Comparison of ENCODE assay signal across 21 mouse cellular contexts in genomic region chr7:109962596-109962995, GRCm38 (mm10). TPM values are rescaled to one million over a fixed set of nuclear protein-coding genes. Genes with fewer than 3 reads are reported as not detected.
DNase-seq lines count a peak whose midpoint lies in the region; ATAC-seq lines count a peak whose summit lies in the region.
"Had no signal": no experiment of that assay in that cellular context is flagged by ENCODE, and none has a peak within 500 bp of the region (broad histone marks: within the 10 kb centered on the region; RNA-seq: fewer than 3 reads in every experiment).

No protein-coding gene starts in this region.

- no peaks in the 10 kb centered on the region for H3K36me3 ChIP-seq in limb, embryonic 12.5 days
- H3K36me3 ChIP-seq in limb, embryonic 10.5 days = no peaks in the 10 kb centered on the region
- H3K36me3 ChIP-seq in embryonic facial prominence, embryonic 14.5 days (ENCODE audit: control insufficient read depth, insufficient read depth, low read length) = no peaks in the 10 kb centered on the region
- no peaks in the 10 kb centered on the region for H3K36me3 ChIP-seq in limb, embryonic 15.5 days
- H3K36me3 ChIP-seq: heart, embryonic 13.5 days; midbrain, embryonic 12.5 days had no signal

- no peak overlapping the region for H3K9ac ChIP-seq in limb, embryonic 12.5 days (replicated peaks)
- no peak overlapping the region for H3K9ac ChIP-seq in embryonic facial prominence, embryonic 14.5 days (ENCODE audit: low read depth, low read length)
- no peak overlapping the region for H3K9ac ChIP-seq in limb, embryonic 15.5 days
- H3K9ac ChIP-seq: forebrain, embryonic 13.5 days; heart, embryonic 13.5 days; midbrain, embryonic 12.5 days had no signal

- intact Hi-C loops in gastrocnemius, postnatal 14 days (cut with DNase I; ENCODE audit: low total_unique reads) = no loop called here

- H3K4me2 ChIP-seq in limb, embryonic 12.5 days = no peak overlapping the region
- H3K4me2 ChIP-seq in embryonic facial prominence, embryonic 14.5 days (ENCODE audit: low read depth, low read length) = no peak overlapping the region
- no peak overlapping the region for H3K4me2 ChIP-seq in limb, embryonic 15.5 days
- H3K4me2 ChIP-seq: forebrain, embryonic 13.5 days; heart, embryonic 13.5 days; midbrain, embryonic 12.5 days had no signal

- 0 out of 2 replicates have a peak overlapping the region, but pooled peaks have one; percentile 20 for H3K27ac ChIP-seq in limb, embryonic 12.5 days
- no peak overlapping the region for H3K27ac ChIP-seq in limb, embryonic 10.5 days
- peak overlapping the region; percentile 62 for H3K27ac ChIP-seq in embryonic facial prominence, embryonic 14.5 days (replicated peaks; ENCODE audit: low read depth, low read length)
- H3K27ac ChIP-seq in limb, embryonic 15.5 days = peak overlapping the region; percentile 61
- H3K27ac ChIP-seq: forebrain, embryonic 13.5 days; heart, embryonic 13.5 days; layer of hippocampus, adult 2 months; midbrain, embryonic 12.5 days had no signal

- no peak overlapping the region for H3K4me3 ChIP-seq in limb, embryonic 12.5 days (replicated peaks)
- H3K4me3 ChIP-seq in limb, embryonic 10.5 days = no peak overlapping the region
- H3K4me3 ChIP-seq in embryonic facial prominence, embryonic 14.5 days (ENCODE audit: low read depth, low read length) = no peak overlapping the region
- no peak overlapping the region for H3K4me3 ChIP-seq in limb, embryonic 15.5 days
- H3K4me3 ChIP-seq: erythroblast, embryonic 14.5 days; forebrain, embryonic 13.5 days; heart, embryonic 13.5 days; layer of hippocampus, adult 2 months; midbrain, embryonic 12.5 days had no signal

- peaks cover 28% of the 10 kb centered on the region for H3K4me1 ChIP-seq in limb, embryonic 12.5 days (replicated peaks)
- peaks cover 19% of the 10 kb centered on the region for H3K4me1 ChIP-seq in limb, embryonic 10.5 days
- peaks cover 24% of the 10 kb centered on the region for H3K4me1 ChIP-seq in embryonic facial prominence, embryonic 14.5 days (ENCODE audit: control insufficient read depth, insufficient read depth, low read length)
- peaks cover 28% of the 10 kb centered on the region for H3K4me1 ChIP-seq in limb, embryonic 15.5 days

- ATAC-seq in limb, embryonic 12.5 days (ENCODE audit: insufficient number of reproducible peaks, insufficient read depth, low FRiP score, low TSS enrichment, low read depth) = no peak
- ATAC-seq in embryonic facial prominence, embryonic 14.5 days (ENCODE audit: low read depth) = peak; percentile 30
- ATAC-seq in limb, embryonic 15.5 days (ENCODE audit: insufficient number of reproducible peaks, low FRiP score, low TSS enrichment, low read depth) = no peak
- ATAC-seq: forebrain, embryonic 13.5 days; intestine, postnatal 0 days had no signal

- H3K27me3 ChIP-seq in limb, embryonic 12.5 days = no peaks in the 10 kb centered on the region
- no peaks in the 10 kb centered on the region for H3K27me3 ChIP-seq in limb, embryonic 10.5 days (ENCODE audit: low read depth, poor library complexity, severe bottlenecking)
- H3K27me3 ChIP-seq in embryonic facial prominence, embryonic 14.5 days (replicated peaks; ENCODE audit: control insufficient read depth, insufficient read depth, low read length) = no peaks in the 10 kb centered on the region
- H3K27me3 ChIP-seq in limb, embryonic 15.5 days = no peaks in the 10 kb centered on the region
- H3K27me3 ChIP-seq: forebrain, embryonic 13.5 days; heart, embryonic 13.5 days; midbrain, embryonic 12.5 days had no signal

- DNase-seq in gastrocnemius, adult 18-20 months (ENCODE audit: low spot score) = peak; percentile 63
- DNase-seq in gastrocnemius, postnatal 14 days = no peak
- DNase-seq in limb, embryonic 10.5 days (ENCODE audit: low spot score) = no peak
- peak; percentile 87 for DNase-seq in embryonic facial prominence, embryonic 14.5 days (ENCODE audit: low spot score)
- DNase-seq in embryo, embryonic 10 days (ENCODE audit: low spot score) = no peak
- DNase-seq in testis, postnatal 14 days (ENCODE audit: low spot score) = no peak
- DNase-seq: cerebellum, adult 11 months; cerebellum, postnatal 14 days; gastrocnemius, postnatal 10 days; heart, postnatal 14 days; kidney, postnatal 14 days; right cerebral cortex, postnatal 25 days; thymus, postnatal 36 days had no signal

- WGBS in limb, embryonic 12.5 days = 67% methylated on average over 4 of the region's 4 CpGs
- 86% methylated on average over 4 of the region's 4 CpGs for WGBS in limb, embryonic 10.5 days
- WGBS in embryonic facial prominence, embryonic 14.5 days = 47% methylated on average over 4 of the region's 4 CpGs
- WGBS in limb, embryonic 15.5 days = 50% methylated on average over 4 of the region's 4 CpGs

- H3K9me3 ChIP-seq in limb, embryonic 12.5 days = peaks cover 4% of the 10 kb centered on the region; the same call in 1 of the 2 replicates
- H3K9me3 ChIP-seq in limb, embryonic 10.5 days (replicated peaks) = no peaks in the 10 kb centered on the region
- H3K9me3 ChIP-seq in embryonic facial prominence, embryonic 14.5 days (ENCODE audit: control insufficient read depth, low read length) = no peaks in the 10 kb centered on the region
- no peaks in the 10 kb centered on the region for H3K9me3 ChIP-seq in limb, embryonic 15.5 days
- H3K9me3 ChIP-seq: forebrain, embryonic 13.5 days; heart, embryonic 13.5 days; midbrain, embryonic 12.5 days had no signal

RNA-seq across cellular contexts. Expression of gene Dennd5a, which starts 2.3 kb away (rescaled TPM):
- 10 to 100 TPM; 36.2 to 47.5 TPM for total RNA-seq in gastrocnemius, adult 18-20 months (2021)
- total RNA-seq in gastrocnemius, postnatal 14 days (2021) = 10 to 100 TPM; 50.2 to 57.4 TPM
- 40.7 and 48.4 TPM in 2 replicates for polyA plus RNA-seq in limb, embryonic 12.5 days (2016; fragmentation: Nextera tagmentation; extraction: Ambion mirVana)
- polyA plus RNA-seq in limb, embryonic 10.5 days (2016; fragmentation: Nextera tagmentation; extraction: Ambion mirVana) = 27.6 and 30.0 TPM in 2 replicates
- polyA plus RNA-seq in embryonic facial prominence, embryonic 14.5 days (2014; fragmentation: Nextera tagmentation; extraction: Ambion mirVana) = 53.3 and 58.3 TPM in 2 replicates
- polyA plus RNA-seq in limb, embryonic 15.5 days (2015; fragmentation: Nextera tagmentation; extraction: Ambion mirVana) = 31.9 and 34.7 TPM in 2 replicates

RNA-seq across cellular contexts. Expression of gene Tmem41b, which starts 24.1 kb away (rescaled TPM):
- 10 to 100 TPM; 23.3 to 26.9 TPM for total RNA-seq in gastrocnemius, adult 18-20 months (2021)
- 10 to 100 TPM; 28.8 to 32.6 TPM for total RNA-seq in gastrocnemius, postnatal 14 days (2021)
- 78.0 and 79.5 TPM in 2 replicates for polyA plus RNA-seq in limb, embryonic 12.5 days (2016; fragmentation: Nextera tagmentation; extraction: Ambion mirVana)
- 68.4 and 73.9 TPM in 2 replicates for polyA plus RNA-seq in limb, embryonic 10.5 days (2016; fragmentation: Nextera tagmentation; extraction: Ambion mirVana)
- polyA plus RNA-seq in embryonic facial prominence, embryonic 14.5 days (2014; fragmentation: Nextera tagmentation; extraction: Ambion mirVana) = 67.6 and 70.6 TPM in 2 replicates
- polyA plus RNA-seq in limb, embryonic 15.5 days (2015; fragmentation: Nextera tagmentation; extraction: Ambion mirVana) = 69.8 and 71.6 TPM in 2 replicates

RNA-seq across cellular contexts. Expression of gene Ipo7, which starts 55.5 kb away (rescaled TPM):
- total RNA-seq in gastrocnemius, adult 18-20 months (2021) = 10 to 100 TPM; 88.3 to 92.0 TPM
- total RNA-seq in gastrocnemius, postnatal 14 days (2021) = 10 to 100 TPM; 68.5 to 68.6 TPM
- polyA plus RNA-seq in limb, embryonic 12.5 days (2016; fragmentation: Nextera tagmentation; extraction: Ambion mirVana) = 44.2 and 46.5 TPM in 2 replicates
- polyA plus RNA-seq in limb, embryonic 10.5 days (2016; fragmentation: Nextera tagmentation; extraction: Ambion mirVana) = 49.2 and 51.6 TPM in 2 replicates
- 20.7 and 22.9 TPM in 2 replicates for polyA plus RNA-seq in embryonic facial prominence, embryonic 14.5 days (2014; fragmentation: Nextera tagmentation; extraction: Ambion mirVana)
- 35.1 and 42.8 TPM in 2 replicates for polyA plus RNA-seq in limb, embryonic 15.5 days (2015; fragmentation: Nextera tagmentation; extraction: Ambion mirVana)

Comparison
In these comparisons a context has a peak if more than half of its experiments do, and no peak if none do; other contexts are left out.
1. DNase-seq: peak in gastrocnemius, adult 18-20 months (single experiment) and embryonic facial prominence, embryonic 14.5 days (single experiment); none in gastrocnemius, postnatal 14 days (single experiment), limb, embryonic 10.5 days (single experiment), embryo, embryonic 10 days (single experiment) and testis, postnatal 14 days (single experiment).